8 mouse cellular contexts compared by ENCODE assay signal in genomic region chr9:44084659-44085229, GRCm38 (mm10). TPM values are rescaled to one million over a fixed set of nuclear protein-coding genes. Genes with fewer than 3 reads are reported as not detected.
DNase-seq lines count a peak whose midpoint lies in the region; ATAC-seq lines count a peak whose summit lies in the region.

No protein-coding gene starts in this region.

- H3K4me2 ChIP-seq in hindbrain, embryonic 13.5 days = peak overlapping the region; percentile 98

- peak; percentile 92 for DNase-seq in Muller cell, postnatal 12 days (ENCODE audit: inconsistent ontology term)
- peak; percentile 96 to 97 for DNase-seq in cerebellum, postnatal 10 days
- DNase-seq in frontal cortex, postnatal 14 days (ENCODE audit: low spot score in 2 of 2) = peak; percentile 78 to 85
- DNase-seq in left cerebral cortex, adult 11 months (ENCODE audit: low spot score) = peak; percentile 88
- DNase-seq in lung, postnatal 36 days = peak; percentile 97
- DNase-seq in retina, embryonic 14.5 days (ENCODE audit: low spot score) = peak; percentile 87
- peak; percentile 84 for DNase-seq in thymus, postnatal 4 days

- peak overlapping the region; percentile 56 for H3K4me3 ChIP-seq in hindbrain, embryonic 13.5 days

- H3K27ac ChIP-seq in hindbrain, embryonic 13.5 days = no peak overlapping the region

- H3K9me3 ChIP-seq in hindbrain, embryonic 13.5 days = no peaks in the 10 kb centered on the region

- H3K9ac ChIP-seq in hindbrain, embryonic 13.5 days = peak overlapping the region; percentile 78

- no peaks in the 10 kb centered on the region for H3K36me3 ChIP-seq in hindbrain, embryonic 13.5 days

- H3K27me3 ChIP-seq in hindbrain, embryonic 13.5 days = peaks cover 67% of the 10 kb centered on the region

- H3K4me1 ChIP-seq in hindbrain, embryonic 13.5 days (replicated peaks) = peaks cover 39% of the 10 kb centered on the region

- ATAC-seq in hindbrain, embryonic 13.5 days (ENCODE audit: low FRiP score) = peak; percentile 66

- under 1% methylated on average over 62 of the region's 62 CpGs for WGBS in hindbrain, embryonic 13.5 days

RNA-seq across cellular contexts. Expression of gene Mfrp, which starts 16.8 kb away (rescaled TPM):
- 0.22 TPM in 1 of 2 replicates, not detected in the other for polyA plus RNA-seq in hindbrain, embryonic 13.5 days (2015; fragmentation: Nextera tagmentation; extraction: Ambion mirVana)

RNA-seq across cellular contexts. Expression of gene Usp2, which starts 17.9 kb away (rescaled TPM):
- polyA plus RNA-seq in hindbrain, embryonic 13.5 days (2015; fragmentation: Nextera tagmentation; extraction: Ambion mirVana) = 8.1 and 12.2 TPM in 2 replicates

RNA-seq across cellular contexts. Expression of gene C1qtnf5, which starts 22.3 kb away (rescaled TPM):
- 3.2 and 5.3 TPM in 2 replicates for polyA plus RNA-seq in hindbrain, embryonic 13.5 days (2015; fragmentation: Nextera tagmentation; extraction: Ambion mirVana)

RNA-seq across cellular contexts. Expression of gene Gm49380, which starts 28.6 kb away (rescaled TPM):
- 0.12 and 0.49 TPM in 2 replicates for polyA plus RNA-seq in hindbrain, embryonic 13.5 days (2015; fragmentation: Nextera tagmentation; extraction: Ambion mirVana)

RNA-seq across cellular contexts. Expression of gene Rnf26, which starts 28.6 kb away (rescaled TPM):
- polyA plus RNA-seq in hindbrain, embryonic 13.5 days (2015; fragmentation: Nextera tagmentation; extraction: Ambion mirVana) = 27.9 and 29.2 TPM in 2 replicates
